Mouse (Mus musculus) NIH3T3 (cell line): ENCODE results near the gene Lipa.
A peak's percentile ranks its signal among the peaks of the same experiment; 100 is the strongest.

ENCODE experiments used
- DNase-seq: peaks from one replicate; pipeline ENCODE4 v3.0.0-alpha.2; 2012; ENCODE audit warnings: low read depth

Gene Lipa

DNA sequence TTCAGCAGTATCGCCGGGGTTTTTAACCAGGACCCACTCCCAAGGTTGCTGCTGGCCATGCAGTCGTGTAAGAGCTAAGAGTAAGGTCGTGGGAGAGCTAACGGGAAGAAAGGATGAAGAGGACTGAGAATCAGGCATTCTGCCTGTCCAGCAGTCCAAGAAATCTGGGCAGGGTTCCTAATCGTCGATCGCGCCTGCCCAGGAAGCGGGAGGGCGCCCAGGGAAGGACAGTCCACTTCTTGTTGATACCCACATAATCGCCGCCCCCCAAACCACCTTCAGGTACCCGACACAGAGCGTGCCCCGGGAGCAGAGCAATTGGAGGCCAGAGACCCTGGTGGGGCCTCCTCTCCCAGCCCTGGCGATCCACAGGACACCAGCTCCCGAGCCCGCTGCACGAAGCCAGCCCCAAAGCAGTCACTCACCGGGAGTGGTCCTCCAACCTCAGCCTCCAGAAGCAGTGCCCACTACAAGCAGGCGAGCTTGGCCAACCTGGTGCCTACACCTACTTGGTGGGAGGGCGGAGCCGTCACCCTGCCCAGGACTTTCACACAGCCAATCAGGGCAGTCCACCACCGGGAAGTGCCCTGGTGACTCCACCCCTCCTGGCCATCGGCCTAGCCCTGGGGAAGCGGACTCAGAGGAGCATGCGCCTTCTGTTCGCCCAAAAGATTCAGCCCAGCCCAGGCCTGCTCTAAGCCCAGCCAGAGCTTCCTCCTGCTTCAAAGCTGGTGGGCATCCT, at the start of gene Lipa:
Gene Lipa, minus strand, starts transcription at position 534 of the 742 bp plus-strand sequence.
- DNase-seq, result peak; percentile 99

DNA sequence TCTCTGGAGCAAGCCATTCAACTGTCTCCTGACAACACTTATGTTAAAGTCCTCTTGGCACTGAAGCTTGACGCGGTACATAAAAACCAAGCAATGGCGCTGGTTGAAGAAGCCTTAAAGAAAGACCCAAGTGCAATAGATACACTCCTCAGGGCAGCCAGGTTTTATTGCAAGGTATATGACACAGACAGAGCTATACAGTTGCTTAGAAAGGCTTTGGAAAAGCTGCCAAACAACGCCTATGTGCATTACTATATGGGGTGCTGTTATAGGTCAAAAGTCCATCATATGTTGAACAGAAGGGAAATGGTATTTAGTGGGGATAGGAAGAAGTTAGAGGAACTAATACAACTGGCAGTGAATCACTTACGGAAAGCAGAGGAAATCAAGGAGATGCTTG, 46.4 kb upstream of the Lipa start:
- no peak for DNase-seq

DNA sequence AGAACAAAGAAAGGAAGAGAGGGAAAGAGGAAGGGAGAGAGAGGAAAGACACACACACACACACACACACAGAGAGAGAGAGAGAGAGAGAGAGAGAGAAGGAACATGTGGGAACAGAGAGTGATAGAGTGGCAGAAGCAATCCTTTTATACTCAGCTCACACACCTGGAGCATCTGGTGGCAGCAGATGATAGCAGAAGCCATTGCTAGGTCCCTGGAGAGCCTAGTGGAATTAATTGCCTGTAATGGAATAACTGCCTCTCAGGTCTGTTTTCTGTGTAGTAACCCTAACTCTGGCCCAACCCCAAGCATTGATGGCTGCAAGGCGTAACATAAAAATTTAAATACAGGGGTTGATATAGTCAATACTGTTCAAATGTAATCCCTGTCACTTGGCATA, 43.8 kb upstream of the Lipa start:
- DNase-seq, result no peak

DNA sequence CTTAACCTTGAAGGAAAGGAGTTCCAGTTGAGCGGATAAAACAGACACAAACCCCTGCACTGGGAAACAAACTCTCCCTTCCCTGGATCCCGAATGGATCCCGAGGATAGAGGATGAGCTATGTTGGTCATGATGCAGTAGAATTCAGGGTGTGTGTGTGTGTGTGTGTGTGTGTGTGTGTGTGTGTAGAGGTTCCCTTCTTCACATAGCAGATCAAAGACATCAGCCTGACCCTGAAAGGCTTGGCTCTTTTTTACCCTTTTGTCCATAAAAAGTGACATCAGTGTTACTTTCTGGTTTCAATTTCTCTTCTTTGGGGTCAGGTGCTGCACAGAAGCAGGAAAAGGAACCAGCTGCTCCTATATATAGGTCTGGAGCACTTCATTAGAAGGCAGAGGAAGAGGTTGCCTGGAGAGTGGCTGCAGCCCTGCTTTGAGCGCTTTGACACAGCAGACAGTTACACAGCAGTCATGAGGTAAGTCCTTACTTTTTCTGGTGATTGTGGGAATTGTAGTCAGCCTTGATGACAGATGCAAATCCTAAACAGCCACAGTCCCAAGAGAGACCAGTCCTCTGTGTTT, 42.7 kb upstream of the Lipa start:
- no peak for DNase-seq

DNA sequence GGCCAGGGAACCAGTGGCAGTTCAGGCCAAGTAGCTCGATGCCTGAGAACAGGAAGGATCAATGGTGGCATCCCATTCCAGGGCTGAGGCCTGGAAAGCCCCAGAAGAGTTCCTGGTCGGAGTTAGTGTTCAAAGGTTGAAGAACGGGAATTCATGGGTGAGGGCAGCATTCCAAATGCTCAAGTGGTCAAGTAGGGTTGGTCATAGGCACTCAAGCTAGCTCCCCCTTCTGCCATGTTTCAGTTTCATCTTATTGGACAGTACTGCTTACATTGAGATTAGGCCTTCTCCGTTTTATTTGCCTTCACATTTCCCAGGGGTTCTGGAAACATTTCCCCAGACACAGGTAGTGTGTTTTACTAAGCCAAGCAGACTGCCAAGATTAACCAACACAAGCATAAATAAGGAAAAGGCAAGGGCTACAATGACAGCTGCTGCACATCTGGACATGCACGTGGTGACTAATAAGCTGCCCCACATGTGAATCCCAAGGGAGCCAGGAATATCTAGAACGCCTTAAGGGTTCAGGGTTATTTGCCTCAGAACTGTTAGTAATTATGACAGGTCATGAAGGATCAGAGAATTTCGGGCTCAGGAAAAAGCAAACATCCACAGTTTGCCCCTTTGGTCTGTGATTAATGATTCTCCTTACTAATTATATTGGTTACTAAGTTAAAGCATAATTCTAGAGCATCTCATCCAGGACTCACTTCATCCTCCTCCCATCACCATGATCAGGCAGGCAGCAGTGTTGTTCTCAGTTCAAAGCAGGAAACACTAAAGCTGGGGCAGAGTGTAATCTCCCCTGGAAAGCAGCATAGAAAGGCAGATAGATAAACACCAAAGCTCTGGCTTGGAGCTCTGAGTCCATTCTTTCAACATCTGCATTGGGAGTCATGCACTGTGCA, 42.0 kb upstream of the Lipa start:
- peak; percentile 72 for DNase-seq

DNA sequence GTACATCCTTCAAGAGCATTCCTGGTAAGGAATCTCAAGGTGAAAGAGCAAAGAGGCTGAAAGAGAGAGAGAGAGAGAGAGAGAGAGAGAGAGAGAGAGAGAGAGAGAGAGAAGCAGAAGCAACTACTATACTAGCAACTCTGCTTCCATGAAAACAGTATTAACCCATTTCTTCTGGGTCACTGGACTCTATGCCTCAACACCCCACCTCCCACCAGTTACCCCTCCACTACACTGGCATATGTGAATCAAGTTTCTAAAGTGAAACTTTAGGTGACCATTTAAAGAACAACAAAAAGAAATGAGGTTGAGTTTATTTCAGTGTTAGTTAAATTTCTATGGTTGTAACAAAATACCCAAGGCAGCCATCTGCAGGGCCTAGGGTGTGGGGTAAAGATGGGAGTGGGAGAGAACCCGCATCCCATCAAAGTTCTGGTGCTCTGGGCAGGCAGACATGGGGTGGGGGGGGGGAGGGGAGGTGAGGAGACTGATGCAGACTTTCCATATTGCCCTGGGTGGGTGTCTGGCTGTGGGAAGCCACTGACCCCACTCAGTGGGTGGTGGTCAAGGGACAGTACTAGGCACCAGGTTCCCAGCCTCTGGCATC, 39.0 kb upstream of the Lipa start:
- DNase-seq, result no peak

DNA sequence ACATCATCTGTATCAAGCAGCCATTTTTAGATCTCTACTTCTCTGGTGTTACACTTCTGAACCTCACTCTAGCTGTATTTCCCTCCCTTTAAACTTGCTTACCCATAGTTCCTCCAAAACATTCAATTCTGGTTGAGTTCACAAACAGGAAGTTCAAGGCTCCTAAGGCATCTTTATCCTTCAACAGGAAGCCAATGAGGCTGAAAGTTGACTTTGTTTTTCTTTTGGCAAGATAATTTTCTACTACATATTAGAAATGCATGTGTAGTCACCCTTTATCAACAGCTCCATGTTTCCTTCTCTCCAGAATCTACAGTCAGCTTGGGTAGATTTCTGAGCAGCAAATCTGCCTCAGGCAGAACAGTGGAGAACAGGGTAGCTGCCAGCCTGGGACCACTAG, 35.3 kb upstream of the Lipa start:
- DNase-seq, result no peak

DNA sequence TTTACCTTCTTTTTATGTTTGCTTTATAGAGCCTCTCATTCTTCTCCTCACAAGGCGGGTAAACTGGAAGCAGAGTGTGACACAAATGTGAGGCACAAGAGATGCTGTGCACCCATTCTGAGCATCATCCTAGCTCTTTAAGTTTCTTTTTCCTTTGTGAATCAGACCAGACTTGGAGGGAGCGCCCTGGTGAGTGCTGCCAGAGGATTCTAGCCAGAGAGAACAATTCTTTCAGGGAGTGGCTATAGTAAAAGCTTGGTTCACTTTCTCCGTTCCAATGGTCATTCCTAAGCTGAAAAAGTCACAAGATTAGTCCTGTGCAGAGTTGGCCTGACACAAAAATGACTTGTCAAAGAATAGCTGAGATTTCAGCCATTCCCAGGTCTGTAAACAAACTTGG, 29.3 kb upstream of the Lipa start:
- DNase-seq, result no peak

DNA sequence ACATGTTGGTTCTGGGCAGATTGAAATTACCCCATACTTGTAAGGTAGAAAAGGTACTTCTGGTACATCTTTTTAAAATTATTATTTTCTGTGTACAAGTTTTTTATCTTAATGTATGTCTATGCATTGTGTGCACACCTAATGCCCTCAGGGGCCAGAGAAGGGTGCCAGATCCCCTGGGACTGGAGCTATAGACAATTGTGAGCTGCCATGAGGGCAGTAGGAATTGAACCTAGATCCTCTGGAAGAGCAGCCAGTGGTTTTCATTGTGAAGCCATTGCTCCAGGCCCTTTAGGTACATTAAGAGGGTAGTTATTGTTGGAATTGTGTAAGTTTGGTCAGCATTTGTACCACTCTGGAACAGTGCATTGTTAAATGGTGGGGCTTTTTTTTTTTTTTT, 26.8 kb upstream of the Lipa start:
- no peak for DNase-seq

DNA sequence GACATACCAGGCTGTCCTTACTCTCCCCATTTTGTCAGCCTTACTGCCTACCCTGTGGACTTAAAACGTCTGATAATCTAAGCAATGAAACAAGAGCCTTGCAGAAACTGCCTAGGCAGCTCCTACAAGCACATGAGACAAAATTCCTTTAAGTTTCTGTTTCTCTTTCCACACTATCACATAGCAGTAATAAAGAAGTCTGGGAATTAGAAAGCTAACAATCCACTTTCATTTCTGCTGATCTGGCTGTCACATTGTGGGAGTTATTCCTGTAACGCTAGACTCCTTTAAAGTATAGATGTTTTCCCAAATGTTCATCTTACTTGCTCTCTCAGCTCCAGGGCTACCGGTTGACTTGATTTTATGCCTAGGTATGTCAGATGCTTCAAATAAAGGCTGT, 26.2 kb upstream of the Lipa start:
- DNase-seq, result peak; percentile 39

DNA sequence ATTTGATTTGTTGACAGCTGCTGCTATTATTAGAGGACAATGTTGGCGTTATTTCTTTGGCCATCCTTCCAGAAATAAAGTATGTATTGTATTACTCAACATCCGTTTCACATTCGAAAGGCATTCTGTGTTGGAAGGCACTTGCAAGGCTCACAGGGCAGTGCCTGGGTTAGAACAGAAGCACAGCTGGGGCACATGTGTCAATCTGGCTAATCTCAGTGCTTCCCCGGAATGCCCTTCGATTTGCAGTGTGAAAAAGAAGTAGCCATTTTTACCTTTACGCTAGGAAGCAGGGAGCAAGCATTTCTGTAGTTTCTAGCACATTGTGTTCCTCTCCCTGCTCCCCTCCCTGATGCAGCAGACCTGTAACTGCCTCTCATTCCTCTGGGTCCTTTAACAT, 25.7 kb upstream of the Lipa start:
- peak; percentile 80 for DNase-seq

DNA sequence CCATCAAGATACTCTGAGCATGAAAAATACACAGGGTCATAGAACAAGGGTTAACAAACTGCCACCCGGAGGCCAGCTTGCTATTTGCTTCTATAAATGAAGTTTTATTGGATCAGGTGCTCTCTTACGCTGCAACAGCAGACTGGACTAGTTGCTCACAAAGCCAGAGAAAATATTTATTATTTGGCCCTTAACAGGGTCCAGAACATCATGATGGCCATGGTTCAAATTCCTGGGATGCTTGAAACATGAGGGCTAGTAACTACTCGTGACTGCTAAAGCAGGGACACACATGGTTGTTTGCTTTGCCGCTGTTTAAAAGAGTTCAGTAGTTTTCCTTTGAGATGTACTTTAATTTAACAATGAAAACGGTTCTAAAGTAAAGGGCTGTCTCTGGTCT, 24.7 kb upstream of the Lipa start:
- DNase-seq, result peak; percentile 83

DNA sequence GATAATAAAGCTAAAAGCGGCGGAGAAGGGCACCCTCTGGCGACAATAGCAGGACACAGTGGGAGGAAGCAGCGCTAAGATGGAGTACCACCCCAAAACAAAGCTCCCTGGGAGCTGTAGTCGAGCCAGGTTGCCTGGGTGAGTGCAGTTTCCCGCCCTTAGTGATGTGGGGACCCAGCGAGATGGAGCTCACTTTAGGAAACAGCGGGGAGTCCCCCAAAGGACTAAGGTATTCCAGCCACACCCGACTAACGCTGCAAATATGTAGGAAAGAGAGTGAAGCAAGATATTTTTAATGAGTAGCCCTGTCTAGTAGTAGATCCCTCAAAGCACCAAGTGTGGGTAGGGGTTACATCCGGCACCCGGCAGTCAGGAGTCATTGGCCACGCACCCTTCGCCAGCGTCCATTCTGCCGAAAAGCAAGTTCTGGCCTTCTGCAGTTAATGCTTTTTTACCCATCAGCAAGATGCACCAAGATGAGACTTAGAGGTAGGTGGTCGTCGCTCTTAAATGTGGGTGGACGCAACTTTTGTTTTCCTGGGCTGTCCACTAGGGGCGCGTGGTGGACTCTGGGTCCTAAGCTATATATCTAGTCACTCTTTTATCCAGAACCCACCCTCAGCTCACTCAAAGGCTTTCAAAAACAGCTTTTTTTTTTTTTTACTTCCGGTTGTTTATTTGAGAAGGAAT, 23.4 kb upstream of the Lipa start, which contains the start of gene Ifit2:
Gene Ifit2, plus strand, starts transcription at position 161 of the 690 bp plus-strand sequence.
- DNase-seq, result peak; percentile 94

DNA sequence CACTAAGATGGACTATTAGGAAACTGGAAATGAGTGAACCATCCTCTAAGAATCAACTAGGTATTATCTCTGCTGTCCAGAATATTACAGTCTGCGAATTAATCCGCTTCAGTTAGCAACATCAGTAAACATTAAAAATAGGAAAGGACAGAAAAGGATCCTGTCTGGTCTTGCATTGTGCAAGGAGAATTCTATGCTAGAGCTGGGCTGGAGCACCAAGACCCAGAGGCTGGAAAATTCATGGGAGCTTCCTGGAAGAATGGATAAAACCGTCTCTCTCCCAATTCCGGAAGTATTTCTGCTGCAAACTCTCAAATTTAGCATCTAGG, 22.9 kb upstream of the Lipa start:
- DNase-seq, result no peak

DNA sequence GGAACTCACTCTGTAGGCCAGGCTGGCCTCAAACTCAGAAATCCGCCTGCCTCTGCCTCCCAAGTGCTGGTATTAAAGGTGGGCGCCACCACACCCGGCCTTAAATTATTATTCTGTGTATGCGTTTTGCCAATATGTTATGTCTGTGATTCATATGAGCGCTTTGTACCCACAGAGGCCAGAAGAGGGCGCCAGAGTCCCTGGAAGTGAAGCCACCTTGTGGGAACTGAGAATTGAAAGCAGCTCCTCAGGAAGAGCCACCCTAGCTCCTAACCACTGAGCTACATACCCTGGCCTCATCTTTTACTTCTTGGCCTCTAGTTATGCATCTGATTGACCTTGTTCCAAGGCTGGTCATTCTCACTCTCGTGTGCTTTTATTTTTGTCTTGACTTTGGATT, 20.7 kb upstream of the Lipa start:
- peak; percentile 95 for DNase-seq

DNA sequence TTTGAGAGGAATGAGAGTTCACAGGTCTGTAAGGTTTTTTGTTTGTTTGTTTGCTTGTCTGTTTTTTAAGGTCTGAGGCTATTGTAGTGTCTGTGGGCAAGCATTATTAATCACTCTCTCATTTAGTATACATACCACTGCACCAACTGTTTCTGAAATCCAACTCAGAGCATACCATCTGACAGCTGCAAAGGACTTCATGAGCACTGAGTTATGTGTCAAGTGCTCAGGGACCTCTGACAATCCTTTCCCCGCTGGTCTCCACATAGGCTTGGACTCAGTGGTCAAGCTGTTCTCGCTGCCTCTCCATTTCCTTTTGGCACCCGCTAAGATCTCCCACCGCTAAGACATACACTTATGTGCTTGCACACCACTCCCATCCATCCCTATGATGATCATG, 18.9 kb upstream of the Lipa start:
- no peak for DNase-seq

DNA sequence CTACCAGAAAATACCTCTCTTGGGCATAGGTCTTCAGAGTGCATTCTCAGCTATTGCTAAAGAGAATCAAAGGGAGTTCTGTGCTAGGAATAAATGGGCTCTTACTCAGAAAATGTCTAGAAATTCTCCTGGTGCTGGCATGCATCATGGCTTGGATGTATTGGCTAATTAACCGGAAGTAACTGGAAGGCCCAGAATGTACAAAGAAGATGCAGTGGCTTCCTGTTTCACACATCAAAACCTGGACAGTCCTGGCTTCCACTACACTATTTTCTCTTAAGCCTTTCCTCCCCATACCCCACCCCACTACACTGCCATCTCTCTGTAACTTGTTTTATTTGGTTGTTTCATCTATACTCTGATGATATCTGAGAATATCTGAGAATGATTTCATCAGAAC, 12.1 kb upstream of the Lipa start:
- DNase-seq, result no peak

DNA sequence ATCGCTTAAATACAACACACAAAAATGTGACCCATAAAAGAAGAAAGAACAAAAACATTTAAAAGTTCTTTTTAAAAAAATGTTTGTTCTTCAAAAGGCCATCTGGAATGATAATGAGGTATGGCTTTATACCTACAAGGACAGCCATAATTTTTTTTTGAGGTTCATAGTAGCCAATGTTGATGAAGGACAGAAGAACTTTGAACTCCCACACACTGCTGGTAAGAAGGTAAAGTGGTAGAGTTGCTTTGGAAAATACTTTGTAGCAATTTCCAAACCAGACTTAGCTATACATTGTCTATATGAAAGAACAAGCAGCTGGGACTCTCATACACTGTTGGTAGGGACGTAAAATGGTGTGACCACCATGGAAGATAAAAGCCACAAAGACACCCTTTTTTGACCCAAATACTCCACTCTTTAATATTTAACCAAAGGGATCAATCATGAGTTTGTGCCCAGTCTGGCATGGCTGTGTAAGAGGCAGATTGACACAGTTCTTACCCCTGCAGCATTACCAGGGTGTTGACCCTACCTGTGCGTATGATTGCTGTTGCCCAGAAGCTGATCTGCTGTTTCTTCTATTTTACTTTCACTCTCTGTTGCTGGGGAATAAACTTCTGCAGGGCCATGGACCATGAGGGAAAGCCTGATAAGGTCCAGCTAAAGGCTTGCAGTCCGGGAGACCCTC, 4.9 kb upstream of the Lipa start:
- no peak for DNase-seq

DNA sequence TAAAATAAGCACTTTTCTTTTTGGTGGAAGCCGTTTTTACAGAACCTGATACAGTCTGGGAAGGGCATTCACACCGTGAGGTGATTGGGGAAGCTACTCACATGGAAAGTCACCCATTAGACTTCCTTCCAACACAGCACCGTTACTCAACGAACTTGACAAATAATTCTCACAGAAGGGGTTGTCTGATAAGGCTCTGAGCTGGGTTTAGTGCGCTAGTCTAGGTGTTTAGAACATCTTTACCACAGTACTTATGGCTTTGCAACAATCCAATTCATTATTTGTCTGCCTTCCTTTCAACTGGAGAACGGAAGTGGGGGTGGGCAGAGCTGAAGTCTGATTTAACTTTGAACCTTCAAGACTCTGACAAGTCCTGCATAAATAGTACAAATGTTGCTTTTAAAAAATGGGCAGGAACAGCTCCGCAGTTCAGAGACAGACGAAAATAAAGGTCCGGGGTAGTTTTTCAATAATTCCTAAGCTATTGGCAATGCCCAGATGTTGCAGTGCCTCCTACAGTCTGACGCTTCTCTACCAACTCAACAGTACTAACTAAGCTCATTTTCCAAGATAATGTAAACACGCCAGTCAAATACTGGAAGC, 852 bp downstream of the Lipa start:
- peak; percentile 64 for DNase-seq

DNA sequence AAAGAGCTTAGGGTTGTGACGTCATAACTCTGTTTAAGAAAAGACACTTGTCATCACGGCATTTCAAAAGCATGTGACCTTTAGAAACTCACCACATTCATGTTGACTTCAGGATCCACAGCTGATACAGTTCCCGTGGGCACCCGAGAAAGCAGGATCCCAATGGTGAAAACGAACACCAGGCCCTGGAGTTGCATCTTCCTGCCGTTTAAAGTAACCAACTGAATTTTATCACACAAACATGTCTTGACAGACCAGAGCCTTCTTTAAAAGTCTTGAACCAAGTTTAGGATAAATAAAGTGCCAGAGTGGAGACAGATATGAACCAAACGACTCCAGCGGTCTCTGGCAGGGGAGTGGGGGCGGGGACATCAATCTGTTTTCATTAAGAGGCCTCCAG, 2.6 kb downstream of the Lipa start:
- DNase-seq, result no peak

DNA sequence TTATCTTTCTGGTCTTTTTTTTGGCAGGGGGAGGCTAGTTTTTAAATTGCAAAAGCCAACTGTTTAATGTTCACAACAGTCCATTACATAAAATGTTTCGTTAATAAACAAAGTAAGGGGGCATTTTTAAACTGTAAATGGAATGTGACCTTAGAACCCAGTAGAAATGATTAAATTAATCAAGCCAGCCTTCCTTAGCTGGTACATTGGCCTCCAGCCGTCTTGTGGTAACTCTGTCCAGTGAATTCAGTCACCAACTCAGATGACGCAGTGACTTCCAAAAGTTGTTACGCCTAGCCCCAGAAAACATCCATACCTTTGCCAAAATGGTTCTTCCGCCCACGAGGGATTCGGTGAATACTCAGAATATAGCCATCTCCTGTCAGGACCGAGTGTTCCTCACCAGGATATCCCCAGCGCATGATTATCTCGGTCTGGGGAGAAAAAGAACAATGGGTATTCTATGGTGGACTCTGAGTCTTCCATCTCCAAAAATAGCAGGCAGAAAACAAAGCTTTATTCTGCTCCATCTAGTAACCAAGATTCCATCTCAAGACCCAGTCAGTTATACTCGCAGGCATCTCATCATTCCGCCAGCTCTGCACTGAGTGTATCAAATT, 4.1 kb downstream of the Lipa start:
- DNase-seq, result no peak
